Mouse (Mus musculus) kidney, adult 2 months (tissue): ENCODE results near the gene D430041D05Rik. TPM values are rescaled to one million over a fixed set of nuclear protein-coding genes. Genes with fewer than 3 reads are reported as not detected.
A peak's percentile ranks its signal among the peaks of the same experiment; 100 is the strongest.

Experiments
- DNase-seq: peaks from one replicate; pipeline ENCODE4 v3.0.0; 2021
- H3K27ac ChIP-seq: fragments of 200-500 bp; 2 replicates; pipeline ENCODE4 v1.5.1; 2012; ENCODE audit warnings: low read depth, low read length, control low read depth, inconsistent platforms; ENCODE audit not compliant: insufficient read depth
- H3K27me3 ChIP-seq: fragments of 200-500 bp; replicated peaks from 2 replicates; pipeline ENCODE4 v1.6.1; 2012; ENCODE audit warnings: mild to moderate bottlenecking, moderate library complexity, low read length, inconsistent platforms; ENCODE audit not compliant: control insufficient read depth, insufficient read depth
- H3K36me3 ChIP-seq: fragments of 200-500 bp; 2 replicates; pipeline ENCODE4 v1.6.1; 2012; ENCODE audit warnings: mild to moderate bottlenecking, moderate library complexity, low read length, inconsistent platforms; ENCODE audit not compliant: control insufficient read depth, insufficient read depth
- H3K4me1 ChIP-seq: fragments of 200-500 bp; 2 replicates; pipeline ENCODE4 v1.6.1; 2011; ENCODE audit warnings: low read length; ENCODE audit not compliant: control insufficient read depth, insufficient read depth
- H3K4me3 ChIP-seq: fragments of 200-500 bp; 2 replicates; pipeline ENCODE4 v1.5.1; 2011; ENCODE audit warnings: mild to moderate bottlenecking, low read depth, low read length, control low read depth; ENCODE audit not compliant: insufficient read depth
- CTCF ChIP-seq: fragments of 200-500 bp; conservative IDR thresholded peaks from 2 replicates; pipeline ENCODE4 v1.5.1; 2011; ENCODE audit warnings: low read depth, mild to moderate bottlenecking, control low read depth, low read length, moderate library complexity, mixed read lengths; ENCODE audit not compliant: insufficient read depth, insufficient read length
- POLR2A ChIP-seq: fragments of 200-500 bp; IDR thresholded peaks from one replicate; pipeline ENCODE4 v1.6.1; 2011; ENCODE audit warnings: low read depth, low read length, control low read depth
- WGBS: fragments of 180-500 bp; shearing (Covaris S2); methylation state at CpG from one replicate; pipeline ENCODE4 v1.1.7; 2018; 5-methylcytosine and 5-hydroxymethylcytosine counted together
- polyA plus RNA-seq: library from polyadenylated mRNA; depleted of rRNA; stranded (reverse); fragments of >200 nt; gene quantifications from 2 replicates; pipeline ENCODE4 v1.2.3, GENCODE M21; 2012

D430041D05Rik gene
- polyA plus RNA-seq, 1 experiment = 0.02 TPM

DNA sequence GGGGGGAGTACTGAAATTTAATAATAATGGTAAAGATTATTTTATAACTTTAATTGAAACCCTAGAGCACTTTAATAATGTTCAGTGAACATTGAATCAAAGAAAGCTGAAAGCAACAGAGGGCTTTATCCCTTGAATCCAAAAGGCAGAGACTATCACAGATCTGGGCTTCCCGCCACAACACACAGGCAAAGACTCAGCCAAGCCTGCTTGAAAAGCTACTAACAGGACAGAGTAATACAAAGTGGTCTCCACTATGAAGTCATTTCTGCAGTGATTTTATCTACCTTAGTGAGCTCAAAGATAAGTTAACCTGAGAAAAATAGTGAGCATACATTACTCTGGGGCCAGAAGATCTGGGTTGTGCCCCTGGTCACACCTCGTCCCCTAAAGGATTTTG is 128.0 kb downstream of the D430041D05Rik start:
- Histone ChIP-seq H3K36me3 (no peaks in the 10 kb centered on the region), H3K4me3 (no peak overlapping the region), H3K27me3 (no peaks in the 10 kb centered on the region), H3K4me1 (no peaks in the 10 kb centered on the region), H3K27ac (no peak overlapping the region)
- no peak for TF ChIP-seq CTCF
- DNase-seq = no peak
- WGBS = 85% methylated on average over 2 of the region's 2 CpGs

DNA sequence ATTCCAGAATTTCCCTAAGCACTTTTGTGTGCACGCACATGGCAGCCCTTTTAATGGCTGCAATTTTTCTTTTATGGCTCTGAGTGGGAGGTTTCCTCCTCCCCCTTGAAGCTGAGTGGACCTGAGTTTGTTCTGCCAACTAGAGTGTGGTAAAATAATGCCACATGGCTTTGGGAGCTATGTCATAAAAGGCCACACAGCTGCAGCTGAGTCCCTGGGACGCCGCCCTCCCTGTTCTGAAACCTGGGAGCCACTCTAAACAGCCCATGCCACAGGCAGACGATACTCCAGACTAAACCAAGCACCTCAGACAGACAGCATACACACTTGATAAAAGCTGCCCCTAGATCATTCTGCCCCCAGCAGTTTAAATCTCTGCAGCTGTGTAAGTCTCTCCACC is 143.8 kb downstream of the D430041D05Rik start:
- Histone ChIP-seq H3K27me3 (no peaks in the 10 kb centered on the region), H3K4me3 (no peak overlapping the region), H3K4me1 (no peaks in the 10 kb centered on the region), H3K27ac (no peak overlapping the region), H3K36me3 (no peaks in the 10 kb centered on the region)
- DNase-seq = peak; percentile 5
- TF ChIP-seq POLR2A = no peak
- no peak for TF ChIP-seq CTCF
- WGBS = 17% methylated on average over 4 of the region's 4 CpGs

DNA sequence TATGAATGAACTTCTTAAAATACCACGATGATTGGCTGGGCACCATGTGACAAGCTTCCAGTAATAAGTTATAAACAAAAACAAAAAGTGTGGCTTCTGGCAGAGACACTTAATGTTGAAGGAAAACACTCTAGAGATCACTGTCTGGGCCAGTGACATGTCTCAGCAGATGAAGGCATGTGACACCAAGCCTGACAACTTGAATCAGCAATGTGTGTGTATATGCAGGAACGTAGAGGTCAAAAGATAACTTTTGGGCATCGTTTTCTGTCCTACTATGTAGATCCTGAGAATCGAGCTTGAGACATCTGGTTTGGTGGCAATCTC is 149.1 kb downstream of the D430041D05Rik start:
- 77% methylated on average over 4 of the region's 4 CpGs for WGBS
- H3K4me1 ChIP-seq = no peaks in the 10 kb centered on the region

DNA sequence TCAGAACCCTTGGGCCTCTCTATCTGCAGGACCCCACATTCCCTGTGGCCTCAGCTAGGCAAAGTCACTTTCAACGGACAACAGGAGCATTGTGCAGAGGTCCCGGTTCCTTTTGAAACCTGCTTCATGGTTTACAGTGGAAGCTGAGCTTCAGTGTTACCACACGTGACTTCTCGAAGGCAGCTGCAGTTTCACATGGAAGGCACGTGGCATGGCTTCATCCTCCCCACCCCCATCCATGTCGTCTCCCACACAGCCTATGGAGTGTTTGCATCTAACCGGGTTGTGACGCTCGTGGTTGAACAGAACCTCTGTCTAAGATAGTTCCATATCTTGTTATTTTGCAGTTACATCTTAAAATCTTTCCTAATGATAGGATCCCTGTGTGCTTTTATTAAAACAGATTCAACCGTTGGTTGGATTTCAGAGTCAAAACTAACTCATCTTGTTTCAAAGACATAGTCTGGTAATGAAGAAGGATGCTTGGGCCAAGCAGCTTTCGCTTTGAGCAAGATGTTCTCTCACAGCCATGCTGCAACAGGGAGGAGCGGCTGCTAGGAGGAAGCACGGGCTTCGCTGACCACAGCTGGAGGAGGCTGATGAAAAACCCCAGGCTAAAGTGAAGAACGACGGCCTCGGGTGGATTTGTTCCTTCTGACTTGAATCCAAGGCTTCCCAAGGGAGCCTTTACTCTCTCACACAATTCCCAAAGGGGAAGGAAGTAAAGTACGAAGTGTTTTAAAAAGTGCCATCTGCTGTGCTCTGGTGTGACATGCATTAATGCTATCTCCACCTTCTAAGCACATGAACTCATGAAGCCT is 149.7 kb downstream of the D430041D05Rik start:
- Histone ChIP-seq H3K27me3 (no peaks in the 10 kb centered on the region), H3K4me1 (no peaks in the 10 kb centered on the region), H3K4me3 (no peak overlapping the region), H3K36me3 (no peaks in the 10 kb centered on the region), H3K27ac (no peak overlapping the region)
- no peak for TF ChIP-seq CTCF
- WGBS = 67% methylated on average over 18 of the region's 18 CpGs
- DNase-seq = peak; percentile 23

More for the DNA sequence above, 149.1 kb downstream of the D430041D05Rik start:
- TF ChIP-seq POLR2A (no peak), CTCF (no peak)
- Histone ChIP-seq H3K4me3 (no peak overlapping the region), H3K36me3 (no peaks in the 10 kb centered on the region), H3K27me3 (no peaks in the 10 kb centered on the region), H3K27ac (no peak overlapping the region)
- no peak for DNase-seq

DNA sequence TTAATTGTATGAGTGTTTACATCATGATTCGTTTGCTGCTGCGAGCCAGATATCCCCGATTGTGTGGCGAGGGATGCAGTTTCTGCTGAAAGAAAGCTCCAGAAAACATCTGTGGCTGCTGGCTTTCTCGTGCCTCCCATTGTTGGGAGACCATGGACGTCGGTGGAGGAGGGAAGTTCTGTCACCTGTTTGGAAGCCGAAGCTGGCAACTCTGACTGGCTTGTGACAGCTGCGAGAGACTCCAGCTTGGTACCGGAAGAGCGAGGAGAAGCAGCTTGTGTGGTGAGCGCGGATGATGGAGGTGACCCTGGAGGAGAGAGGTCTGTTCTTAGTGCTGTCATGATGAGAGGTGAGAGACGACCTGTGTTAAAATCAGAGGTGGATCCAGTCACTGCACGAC is 154.2 kb downstream of the D430041D05Rik start:
- no peaks in the 10 kb centered on the region for H3K27me3 ChIP-seq
- no peak overlapping the region for H3K27ac ChIP-seq
- 74% methylated on average over 15 of the region's 15 CpGs for WGBS
- no peaks in the 10 kb centered on the region for H3K4me1 ChIP-seq
- DNase-seq = no peak
- no peak for TF ChIP-seq POLR2A
- TF ChIP-seq CTCF = no peak
- H3K4me3 ChIP-seq = no peak overlapping the region
- no peaks in the 10 kb centered on the region for H3K36me3 ChIP-seq

DNA sequence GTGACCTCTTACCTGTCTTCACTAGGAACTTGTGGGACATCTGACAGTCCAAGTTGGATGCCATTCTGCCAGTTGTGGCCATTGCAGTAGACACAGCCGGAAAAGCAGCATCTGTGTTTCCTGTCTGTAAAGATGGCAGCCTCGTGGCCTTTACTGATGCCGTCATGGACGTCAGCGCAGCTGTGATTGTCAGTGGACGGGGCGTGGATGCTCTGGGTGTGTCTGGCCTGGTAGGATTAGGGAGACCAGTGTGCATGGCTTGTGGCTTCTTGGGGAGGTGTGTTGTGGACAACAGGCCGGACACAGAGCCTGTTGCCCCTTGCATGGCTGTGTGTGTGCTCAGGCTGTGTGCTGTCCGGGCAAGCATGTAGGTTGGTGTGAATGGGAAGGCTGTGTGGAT is 155.9 kb downstream of the D430041D05Rik start:
- no peaks in the 10 kb centered on the region for H3K4me1 ChIP-seq
- WGBS = 91% methylated on average over 9 of the region's 9 CpGs
- DNase-seq = no peak
- H3K4me3 ChIP-seq = no peak overlapping the region
- no peaks in the 10 kb centered on the region for H3K36me3 ChIP-seq
- H3K27ac ChIP-seq = no peak overlapping the region
- no peaks in the 10 kb centered on the region for H3K27me3 ChIP-seq
- no peak for TF ChIP-seq POLR2A
- no peak for TF ChIP-seq CTCF

DNA sequence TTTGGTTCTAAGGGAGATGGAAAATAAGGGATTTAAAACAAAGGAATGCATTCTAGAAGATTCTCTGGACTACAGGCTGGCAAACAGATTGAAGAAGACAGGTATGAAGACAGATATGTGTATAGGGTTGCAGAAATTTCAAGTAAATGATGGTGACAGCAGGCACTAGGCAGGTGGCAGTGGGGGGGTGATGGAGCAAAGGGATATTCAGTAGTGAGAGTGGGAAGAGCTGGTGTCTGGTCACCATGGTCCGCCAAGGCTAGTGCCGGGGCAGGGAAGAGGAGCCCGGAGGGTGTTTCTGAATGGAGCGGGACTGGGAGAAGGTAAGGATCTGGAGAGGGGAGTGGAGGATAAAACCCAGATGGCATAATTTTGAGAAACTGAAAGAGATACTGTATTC is 157.5 kb downstream of the D430041D05Rik start:
- no peak for DNase-seq
- WGBS = 96% methylated on average over 4 of the region's 4 CpGs
- H3K27ac ChIP-seq = no peak overlapping the region
- no peaks in the 10 kb centered on the region for H3K36me3 ChIP-seq
- no peaks in the 10 kb centered on the region for H3K27me3 ChIP-seq
- no peak overlapping the region for H3K4me3 ChIP-seq
- TF ChIP-seq POLR2A (no peak), CTCF (no peak)
- no peaks in the 10 kb centered on the region for H3K4me1 ChIP-seq

DNA sequence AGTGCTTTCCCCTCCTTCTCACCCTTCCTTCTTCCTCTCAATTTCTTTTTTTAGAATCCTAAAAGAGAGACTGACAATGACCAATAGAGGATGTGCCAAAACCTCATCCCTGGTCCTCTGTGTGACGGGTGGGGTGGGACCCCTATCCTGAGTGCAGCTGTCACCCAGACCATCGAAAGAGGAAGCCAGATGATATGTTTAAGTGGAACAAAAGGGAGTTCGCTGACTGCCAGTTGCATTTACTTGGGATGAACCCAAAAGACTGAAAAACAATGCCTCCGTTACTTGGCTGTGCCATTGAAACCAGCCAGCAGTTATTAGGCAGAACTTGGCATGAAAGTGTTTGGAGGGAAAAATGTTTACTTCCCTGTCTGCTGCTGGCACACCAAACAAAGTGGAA is 159.2 kb downstream of the D430041D05Rik start:
- Histone ChIP-seq H3K27ac (no peak overlapping the region), H3K4me3 (no peak overlapping the region), H3K4me1 (no peaks in the 10 kb centered on the region), H3K36me3 (no peaks in the 10 kb centered on the region), H3K27me3 (no peaks in the 10 kb centered on the region)
- TF ChIP-seq POLR2A (no peak), CTCF (no peak)
- no peak for DNase-seq
- 56% methylated on average over 4 of the region's 4 CpGs for WGBS
